ENCODE assay signal across 29 mouse cellular contexts in genomic region chr17:51489386-51489785, GRCm38 (mm10).
A peak's percentile ranks its signal among the peaks of the same experiment; 100 is the strongest.
DNase-seq lines count a peak whose midpoint lies in the region; ATAC-seq and TF ChIP-seq lines count a peak whose summit lies in the region.
"Had no signal": no experiment of that assay in that cellular context is flagged by ENCODE, and none has a peak within 500 bp of the region (broad histone marks: within the 10 kb centered on the region; RNA-seq: fewer than 3 reads in every experiment).

No protein-coding gene starts in this region.

- ATAC-seq in embryonic facial prominence, embryonic 11.5 days (replicated peaks; ENCODE audit: insufficient number of reproducible peaks, low FRiP score, low TSS enrichment, low read depth) = no peak
- no peak for ATAC-seq in embryonic facial prominence, embryonic 14.5 days (ENCODE audit: low read depth)
- no peak for ATAC-seq in kidney, embryonic 14.5 days (ENCODE audit: low FRiP score, low TSS enrichment)
- ATAC-seq: activated CD4-positive, CD25-positive, alpha-beta regulatory T cell, adult 4 months; CD4-positive, CD25-positive, alpha-beta regulatory T cell, adult 4 months; forebrain, embryonic 14.5 days; forebrain, embryonic 16.5 days; Patski had no signal

- H3K4me1 ChIP-seq in embryonic facial prominence, embryonic 11.5 days (ENCODE audit: control insufficient read depth, insufficient read depth, low read length) = no peaks in the 10 kb centered on the region
- H3K4me1 ChIP-seq in embryonic facial prominence, embryonic 10.5 days = no peaks in the 10 kb centered on the region
- no peaks in the 10 kb centered on the region for H3K4me1 ChIP-seq in embryonic facial prominence, embryonic 14.5 days (ENCODE audit: control insufficient read depth, insufficient read depth, low read length)
- no peaks in the 10 kb centered on the region for H3K4me1 ChIP-seq in kidney, embryonic 14.5 days (ENCODE audit: control insufficient read depth, insufficient read depth, low read length)
- H3K4me1 ChIP-seq: embryonic facial prominence, embryonic 12.5 days; embryonic facial prominence, embryonic 15.5 days; forebrain, embryonic 10.5 days; forebrain, embryonic 12.5 days had no signal

- H3K27ac ChIP-seq in embryonic facial prominence, embryonic 11.5 days (replicated peaks; ENCODE audit: low read depth, low read length) = no peak overlapping the region
- no peak overlapping the region for H3K27ac ChIP-seq in embryonic facial prominence, embryonic 10.5 days (replicated peaks)
- no peak overlapping the region for H3K27ac ChIP-seq in embryonic facial prominence, embryonic 14.5 days (replicated peaks; ENCODE audit: low read depth, low read length)
- no peak overlapping the region for H3K27ac ChIP-seq in kidney, embryonic 14.5 days (ENCODE audit: low read depth, low read length)
- H3K27ac ChIP-seq in layer of hippocampus, adult 2 months = no peak overlapping the region
- H3K27ac ChIP-seq: embryonic facial prominence, embryonic 12.5 days; embryonic facial prominence, embryonic 15.5 days; forebrain, embryonic 10.5 days; forebrain, embryonic 12.5 days had no signal

- no peak overlapping the region for H3K4me3 ChIP-seq in embryonic facial prominence, embryonic 11.5 days (ENCODE audit: low read depth, low read length)
- no peak overlapping the region for H3K4me3 ChIP-seq in embryonic facial prominence, embryonic 10.5 days
- H3K4me3 ChIP-seq in embryonic facial prominence, embryonic 14.5 days (ENCODE audit: low read depth, low read length) = no peak overlapping the region
- H3K4me3 ChIP-seq in kidney, embryonic 14.5 days (ENCODE audit: low read length) = no peak overlapping the region
- H3K4me3 ChIP-seq in layer of hippocampus, adult 2 months = no peak overlapping the region
- H3K4me3 ChIP-seq: embryonic facial prominence, embryonic 12.5 days; embryonic facial prominence, embryonic 15.5 days; erythroblast, embryonic 14.5 days; forebrain, embryonic 10.5 days; forebrain, embryonic 12.5 days had no signal

- H3K36me3 ChIP-seq in embryonic facial prominence, embryonic 11.5 days (replicated peaks; ENCODE audit: control insufficient read depth, insufficient read depth, low read depth, low read length) = no peaks in the 10 kb centered on the region
- no peaks in the 10 kb centered on the region for H3K36me3 ChIP-seq in embryonic facial prominence, embryonic 10.5 days (replicated peaks)
- H3K36me3 ChIP-seq in embryonic facial prominence, embryonic 14.5 days (ENCODE audit: control insufficient read depth, insufficient read depth, low read length) = no peaks in the 10 kb centered on the region
- H3K36me3 ChIP-seq in kidney, embryonic 14.5 days (ENCODE audit: control insufficient read depth, insufficient read depth, low read length) = no peaks in the 10 kb centered on the region
- H3K36me3 ChIP-seq: embryonic facial prominence, embryonic 12.5 days; embryonic facial prominence, embryonic 15.5 days; forebrain, embryonic 10.5 days; forebrain, embryonic 12.5 days; G1E had no signal

- no peaks in the 10 kb centered on the region for H3K27me3 ChIP-seq in embryonic facial prominence, embryonic 11.5 days (ENCODE audit: control insufficient read depth, insufficient read depth, low read length)
- H3K27me3 ChIP-seq in embryonic facial prominence, embryonic 10.5 days (replicated peaks; ENCODE audit: low read depth, poor library complexity, severe bottlenecking) = no peaks in the 10 kb centered on the region
- no peaks in the 10 kb centered on the region for H3K27me3 ChIP-seq in embryonic facial prominence, embryonic 14.5 days (replicated peaks; ENCODE audit: control insufficient read depth, insufficient read depth, low read length)
- H3K27me3 ChIP-seq in kidney, embryonic 14.5 days (ENCODE audit: control insufficient read depth, insufficient read depth, low read length) = no peaks in the 10 kb centered on the region
- H3K27me3 ChIP-seq: CH12.LX; embryonic facial prominence, embryonic 12.5 days; embryonic facial prominence, embryonic 15.5 days; forebrain, embryonic 12.5 days; Patski had no signal

- H3K4me2 ChIP-seq in embryonic facial prominence, embryonic 11.5 days (ENCODE audit: low read depth, low read length) = no peak overlapping the region
- H3K4me2 ChIP-seq in embryonic facial prominence, embryonic 14.5 days (ENCODE audit: low read depth, low read length) = no peak overlapping the region
- H3K4me2 ChIP-seq in kidney, embryonic 14.5 days (replicated peaks; ENCODE audit: low read depth, low read length) = no peak overlapping the region
- H3K4me2 ChIP-seq: embryonic facial prominence, embryonic 12.5 days; embryonic facial prominence, embryonic 15.5 days; forebrain, embryonic 12.5 days had no signal

- no peak overlapping the region for H3K9ac ChIP-seq in embryonic facial prominence, embryonic 11.5 days (replicated peaks; ENCODE audit: low read length)
- H3K9ac ChIP-seq in embryonic facial prominence, embryonic 14.5 days (ENCODE audit: low read depth, low read length) = no peak overlapping the region
- H3K9ac ChIP-seq in kidney, embryonic 14.5 days (ENCODE audit: low read depth, low read length) = no peak overlapping the region
- H3K9ac ChIP-seq: embryonic facial prominence, embryonic 12.5 days; embryonic facial prominence, embryonic 15.5 days; forebrain, embryonic 12.5 days had no signal

- TF ChIP-seq CTCF in layer of hippocampus, adult 2 months (conservative IDR thresholded peaks at IDR 0.05) = no peak

- no peaks in the 10 kb centered on the region for H3K9me3 ChIP-seq in embryonic facial prominence, embryonic 11.5 days (replicated peaks; ENCODE audit: control insufficient read depth, low read length)
- no peaks in the 10 kb centered on the region for H3K9me3 ChIP-seq in embryonic facial prominence, embryonic 10.5 days
- H3K9me3 ChIP-seq in embryonic facial prominence, embryonic 14.5 days (ENCODE audit: control insufficient read depth, low read length) = no peaks in the 10 kb centered on the region
- no peaks in the 10 kb centered on the region for H3K9me3 ChIP-seq in kidney, embryonic 14.5 days (ENCODE audit: control insufficient read depth, low read length)
- H3K9me3 ChIP-seq: embryonic facial prominence, embryonic 12.5 days; embryonic facial prominence, embryonic 15.5 days; forebrain, embryonic 10.5 days; forebrain, embryonic 12.5 days had no signal

- DNase-seq in embryo, embryonic 10.5 days (ENCODE audit: low spot score) = peak; percentile 5
- DNase-seq in embryo, embryonic 9.5 days (ENCODE audit: extremely low spot score) = no peak
- peak; percentile 15 for DNase-seq in embryonic facial prominence, embryonic 11.5 days (ENCODE audit: low spot score)
- no peak for DNase-seq in embryonic facial prominence, embryonic 10.5 days (ENCODE audit: low spot score)
- DNase-seq in embryonic facial prominence, embryonic 14.5 days (ENCODE audit: low spot score) = peak; percentile 4
- peak; percentile 52 for DNase-seq in hindlimb bud, embryonic 11.5 days (ENCODE audit: extremely low spot score, low read depth, low spot score)
- DNase-seq in layer of hippocampus, adult 2 months (ENCODE audit: low spot score in 2 of 2) = no peak
- DNase-seq: adrenal gland, adult 8-10 months; adrenal gland, postnatal 14 days; adrenal gland, postnatal 36 days; B cell, adult 2 months; cerebellum, adult 11-12 months; cerebellum, adult 2 months; cerebellum, adult 9-10 months; cerebellum, postnatal 10 days; cerebellum, postnatal 25 days had no signal

- WGBS in embryonic facial prominence, embryonic 11.5 days = 66% methylated on average over 3 of the region's 3 CpGs
- WGBS in embryonic facial prominence, embryonic 10.5 days = 72% methylated on average over 3 of the region's 3 CpGs
- 56% methylated on average over 3 of the region's 3 CpGs for WGBS in embryonic facial prominence, embryonic 14.5 days
- 76% methylated on average over 3 of the region's 3 CpGs for WGBS in kidney, embryonic 14.5 days

Comparison
In these comparisons a context has a peak if more than half of its experiments do, and no peak if none do; other contexts are left out.
1. DNase-seq: peak in embryo, embryonic 10.5 days (single experiment), embryonic facial prominence, embryonic 11.5 days (single experiment), embryonic facial prominence, embryonic 14.5 days (single experiment) and hindlimb bud, embryonic 11.5 days (single experiment); none in embryo, embryonic 9.5 days (single experiment), embryonic facial prominence, embryonic 10.5 days (single experiment) and layer of hippocampus, adult 2 months (0 of 2).